Mouse (Mus musculus): ENCODE results near the gene Fam243. TPM values are rescaled to one million over a fixed set of nuclear protein-coding genes. Genes with fewer than 3 reads are reported as not detected.

The Fam243 gene
- polyA plus RNA-seq, 1 experiment from 2014 or later, result not detected

DNA sequence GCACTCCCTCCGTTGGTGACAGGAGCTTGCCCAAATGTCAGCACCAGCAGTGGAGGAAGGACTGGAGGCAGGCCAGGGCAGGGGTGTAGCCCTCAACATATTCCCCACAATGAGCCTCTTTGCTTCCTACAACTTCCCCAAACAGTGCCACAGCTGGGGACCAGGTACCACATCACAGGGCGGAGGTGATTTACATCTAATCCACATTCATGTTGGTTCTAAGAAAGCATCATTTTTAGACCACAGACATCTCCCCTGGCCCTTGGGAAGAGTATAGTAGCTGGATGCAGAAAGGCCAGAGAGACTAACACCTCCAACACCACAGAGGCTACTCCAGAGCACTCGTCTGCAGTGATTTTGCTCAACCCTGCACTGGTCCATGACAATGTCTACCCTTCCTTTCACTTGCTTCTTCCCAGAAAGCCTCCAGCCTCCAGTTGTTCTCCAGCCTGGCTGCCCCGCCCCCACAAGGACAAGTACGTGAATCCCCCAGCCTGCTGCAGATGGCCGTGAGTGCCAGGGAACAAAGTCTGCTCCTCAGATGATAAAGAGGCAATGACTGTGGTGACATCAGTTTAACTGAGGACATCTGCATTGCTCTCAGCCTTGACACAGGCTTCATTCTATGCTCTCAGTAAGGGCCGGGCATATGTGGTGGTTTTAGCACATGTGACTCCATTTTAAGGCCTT lies 5.0 kb downstream of the Fam243 start:
- Histone ChIP-seq H3K36me3 (ENCODE audit: poor library complexity, severe bottlenecking) (peaks cover 23% of the 10 kb centered on the region), H3K4me3 (no peak overlapping the region), H3K9ac (no peak overlapping the region), H3K27me3 (no peaks in the 10 kb centered on the region), H3K27ac (no peak overlapping the region), H3K4me2 (no peak overlapping the region), H3K4me1 (0 out of 2 replicates have a peak, but pooled peaks cover 3% of the 10 kb centered on the region), H3K9me3 (replicated peaks) (no peaks in the 10 kb centered on the region)
- WGBS, result 81% methylated on average over 7 of the region's 7 CpGs
- ATAC-seq, result no peak

DNA sequence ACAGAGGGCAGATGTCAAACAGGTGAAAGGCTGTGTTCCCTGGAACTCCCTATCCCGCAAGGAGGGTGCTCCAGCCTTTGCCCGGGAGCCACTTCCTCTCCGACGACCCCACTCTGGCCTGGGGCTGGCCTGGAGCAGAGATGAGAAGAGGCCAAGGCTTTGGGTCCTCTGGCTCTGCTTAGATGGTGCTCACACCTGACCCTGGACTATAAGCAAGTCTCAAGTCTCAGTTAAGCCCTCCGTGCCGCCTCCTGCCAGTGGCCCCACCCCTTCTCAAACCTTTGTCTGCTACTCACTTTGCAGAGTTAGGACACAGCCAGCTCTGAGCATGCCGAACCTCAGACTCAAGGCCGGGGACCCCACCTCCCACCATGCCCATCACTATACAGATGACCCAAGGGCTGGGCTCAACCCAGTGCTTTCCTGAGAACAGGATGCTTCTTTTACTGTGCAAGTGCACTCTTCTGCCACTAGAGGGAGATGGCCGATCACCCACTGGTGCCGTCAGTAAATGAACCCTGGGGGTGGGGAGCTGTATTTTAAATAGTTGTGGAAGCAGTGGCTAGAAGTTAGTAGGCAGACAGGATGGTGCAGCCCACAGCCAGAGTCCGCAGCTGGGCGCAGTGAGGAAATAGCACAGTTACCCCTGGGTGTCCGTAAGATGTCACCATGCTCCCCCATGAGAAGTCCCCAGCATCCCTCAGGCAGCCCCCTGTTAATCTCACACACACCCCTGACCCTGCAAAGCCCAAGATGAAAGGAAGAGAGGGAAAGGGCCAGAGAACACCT lies 7.1 kb downstream of the Fam243 start:
- peak; percentile 75 for ATAC-seq

DNA sequence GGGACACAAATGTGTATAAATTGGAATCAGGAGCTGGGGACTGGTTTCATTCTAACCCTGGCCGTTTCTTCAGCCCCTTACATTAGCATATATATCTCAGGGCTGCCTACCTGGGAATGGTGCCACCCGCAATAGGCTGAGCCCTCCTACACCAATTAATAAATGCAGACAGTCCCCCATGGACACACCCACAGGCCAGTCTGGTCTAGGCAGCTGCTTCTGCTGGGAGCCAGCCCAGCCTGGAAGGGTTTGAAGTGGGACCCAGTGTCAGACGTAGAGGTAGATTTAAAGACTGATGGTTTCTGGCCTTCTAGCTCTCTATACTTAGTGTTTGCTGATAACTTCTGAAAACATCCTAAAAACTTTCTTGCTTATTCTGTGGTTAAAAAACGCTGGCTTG lies 12.1 kb downstream of the Fam243 start:
- no peak for ATAC-seq
- Histone ChIP-seq H3K9ac (no peak overlapping the region), H3K4me1 (peaks cover 9% of the 10 kb centered on the region; the same call in 1 of the 2 replicates), H3K27me3 (no peaks in the 10 kb centered on the region), H3K27ac (0 out of 2 replicates have a peak overlapping the region, but pooled peaks have one; percentile 6), H3K4me3 (no peak overlapping the region), H3K4me2 (no peak overlapping the region), H3K9me3 (replicated peaks) (no peaks in the 10 kb centered on the region), H3K36me3 (ENCODE audit: poor library complexity, severe bottlenecking) (peaks cover 69% of the 10 kb centered on the region)
- WGBS, result 39% methylated on average over 4 of the region's 4 CpGs

More for the DNA sequence above, 7.1 kb downstream of the Fam243 start:
- peaks cover 32% of the 10 kb centered on the region for H3K36me3 ChIP-seq (ENCODE audit: poor library complexity, severe bottlenecking)
- no peak overlapping the region for H3K4me2 ChIP-seq
- H3K4me3 ChIP-seq, result no peak overlapping the region
- WGBS, result 52% methylated on average over 13 of the region's 13 CpGs
- no peaks in the 10 kb centered on the region for H3K27me3 ChIP-seq
- peaks cover 9% of the 10 kb centered on the region; the same call in 1 of the 2 replicates for H3K4me1 ChIP-seq
- no peak overlapping the region for H3K27ac ChIP-seq
- H3K9me3 ChIP-seq (replicated peaks), result no peaks in the 10 kb centered on the region
- H3K9ac ChIP-seq, result 0 out of 2 replicates have a peak overlapping the region, but pooled peaks have one; percentile 4

DNA sequence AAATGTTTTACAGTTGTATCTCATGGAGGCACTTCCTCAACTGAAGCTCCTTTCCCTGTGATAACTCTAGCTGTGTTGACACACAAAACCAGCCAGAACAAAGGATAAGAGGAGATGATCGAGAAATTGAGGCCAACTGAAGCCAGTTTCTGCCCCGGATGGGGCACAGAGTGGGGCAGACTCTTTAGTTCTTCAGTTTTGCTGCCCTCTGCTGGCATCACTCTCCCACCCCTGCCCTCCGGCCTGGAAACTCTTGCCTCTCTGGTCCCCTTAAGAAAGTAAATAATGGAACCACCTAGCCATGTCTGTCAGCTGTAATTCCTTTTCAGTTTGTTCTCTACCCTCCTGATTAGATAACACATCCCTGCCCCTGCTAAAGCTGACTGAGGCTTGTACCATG lies 13.3 kb downstream of the Fam243 start:
- no peaks in the 10 kb centered on the region for H3K27me3 ChIP-seq
- H3K9me3 ChIP-seq (replicated peaks), result no peaks in the 10 kb centered on the region
- WGBS, result 83% methylated on average over 3 of the region's 3 CpGs
- no peak overlapping the region for H3K27ac ChIP-seq
- peaks cover 64% of the 10 kb centered on the region for H3K36me3 ChIP-seq (ENCODE audit: poor library complexity, severe bottlenecking)
- no peak overlapping the region for H3K9ac ChIP-seq
- H3K4me3 ChIP-seq, result no peak overlapping the region
- H3K4me2 ChIP-seq, result no peak overlapping the region
- no peak for ATAC-seq
- H3K4me1 ChIP-seq, result peaks cover 9% of the 10 kb centered on the region

DNA sequence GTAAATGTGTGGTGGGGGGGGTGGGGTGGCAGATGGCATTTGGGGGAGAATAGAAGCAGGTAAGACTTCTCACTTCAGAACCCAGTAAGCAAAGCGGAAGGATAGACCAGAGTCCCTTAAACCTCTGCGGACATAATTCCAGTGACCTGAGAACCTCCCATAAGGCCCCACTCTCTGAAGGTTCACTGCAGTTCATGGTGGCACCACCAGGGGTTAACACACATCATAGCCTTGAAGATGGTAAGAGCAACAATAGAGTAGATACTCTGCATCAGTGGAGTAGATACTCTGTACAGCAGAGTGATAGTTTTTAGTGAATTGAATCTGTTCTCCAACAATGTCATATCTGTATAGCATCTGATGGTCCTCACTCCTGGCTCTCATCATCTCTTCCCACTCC lies 15.7 kb downstream of the Fam243 start:
- no peak for ATAC-seq
- 94% methylated on average over 2 of the region's 2 CpGs for WGBS
- no peak overlapping the region for H3K27ac ChIP-seq
- H3K4me3 ChIP-seq, result no peak overlapping the region
- H3K4me1 ChIP-seq, result peaks cover 26% of the 10 kb centered on the region
- no peak overlapping the region for H3K4me2 ChIP-seq
- no peak overlapping the region for H3K9ac ChIP-seq
- peaks cover 39% of the 10 kb centered on the region for H3K36me3 ChIP-seq (ENCODE audit: poor library complexity, severe bottlenecking)
- no peaks in the 10 kb centered on the region for H3K27me3 ChIP-seq
- H3K9me3 ChIP-seq (replicated peaks), result no peaks in the 10 kb centered on the region

DNA sequence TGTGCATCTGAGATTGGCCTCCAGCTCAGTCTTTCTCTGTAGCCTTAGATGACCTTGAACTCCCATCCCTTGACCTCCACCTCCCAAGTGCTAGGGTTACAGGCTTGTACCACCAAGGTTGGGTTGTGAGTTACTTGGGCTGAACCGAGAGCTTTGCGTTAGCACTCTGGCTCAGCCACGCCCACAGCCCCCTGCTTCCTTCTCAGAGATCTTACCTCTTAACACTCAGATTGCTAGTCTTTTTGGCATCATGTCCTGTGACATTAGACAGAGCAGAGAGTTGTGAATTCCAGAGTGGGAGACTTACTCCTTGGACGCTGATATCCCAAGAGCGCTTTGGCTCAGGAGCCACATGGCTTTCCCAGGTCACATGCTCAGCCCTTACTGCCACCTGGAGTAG lies 18.7 kb downstream of the Fam243 start:
- Histone ChIP-seq H3K9ac (peak overlapping the region; percentile 81), H3K9me3 (replicated peaks) (no peaks in the 10 kb centered on the region), H3K4me2 (peak overlapping the region; percentile 83), H3K27ac (0 out of 2 replicates have a peak overlapping the region, but pooled peaks have one; percentile 48), H3K27me3 (no peaks in the 10 kb centered on the region), H3K4me3 (peak overlapping the region; percentile 69; the same call in 1 of the 2 replicates), H3K36me3 (ENCODE audit: poor library complexity, severe bottlenecking) (peaks cover 22% of the 10 kb centered on the region), H3K4me1 (peaks cover 21% of the 10 kb centered on the region)
- 73% methylated on average over 5 of the region's 5 CpGs for WGBS
- no peak for ATAC-seq

DNA sequence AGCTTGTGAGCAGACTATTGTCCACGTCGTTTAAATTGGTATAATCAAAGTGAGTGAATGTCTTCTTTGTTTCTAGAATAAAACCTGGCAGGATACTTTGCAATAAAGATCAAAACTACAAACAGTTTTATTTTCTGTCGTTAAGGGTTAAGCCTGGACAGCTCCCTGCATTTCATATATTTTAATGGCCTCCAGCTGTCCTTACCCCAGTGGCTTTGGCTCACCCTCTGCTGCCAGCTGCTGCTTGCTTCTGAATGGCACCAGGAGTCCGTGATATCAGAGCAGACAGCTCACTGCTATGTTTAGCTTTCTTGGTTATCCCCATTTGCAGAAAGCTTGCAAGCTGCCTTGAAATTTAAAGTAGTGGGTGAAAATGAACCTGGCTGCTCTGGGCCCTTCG lies 19.3 kb downstream of the Fam243 start:
- WGBS, result 26% methylated on average over 5 of the region's 5 CpGs
- Histone ChIP-seq H3K9ac (peak overlapping the region; percentile 81), H3K27me3 (no peaks in the 10 kb centered on the region), H3K27ac (0 out of 2 replicates have a peak overlapping the region, but pooled peaks have one; percentile 48), H3K36me3 (ENCODE audit: poor library complexity, severe bottlenecking) (peaks cover 17% of the 10 kb centered on the region), H3K4me2 (peak overlapping the region; percentile 83), H3K9me3 (replicated peaks) (no peaks in the 10 kb centered on the region), H3K4me3 (peak overlapping the region; percentile 69), H3K4me1 (peaks cover 21% of the 10 kb centered on the region)
- ATAC-seq, result no peak; the same call in 1 of the 2 replicates

DNA sequence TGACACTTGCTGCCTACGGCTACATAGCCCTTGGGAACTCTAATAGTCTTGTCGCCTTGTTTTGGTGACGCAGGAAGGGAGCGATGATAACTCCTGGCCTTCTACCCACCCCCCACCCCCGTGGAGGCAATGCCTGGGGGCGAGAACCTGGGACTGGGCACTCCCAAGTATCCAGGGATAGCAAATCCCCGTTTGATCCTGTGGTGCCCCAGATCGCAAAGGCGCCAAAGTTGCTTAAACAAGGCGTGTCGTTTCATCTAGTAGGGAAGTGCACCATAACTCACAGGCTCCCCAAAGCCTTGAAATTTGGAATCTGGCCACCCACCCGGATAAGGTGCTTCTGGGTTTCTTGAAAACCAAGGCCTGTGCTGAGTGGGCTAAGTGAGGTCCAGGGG lies 19.8 kb downstream of the Fam243 start:
- ATAC-seq, result no peak
- Histone ChIP-seq H3K36me3 (ENCODE audit: poor library complexity, severe bottlenecking) (peaks cover 11% of the 10 kb centered on the region), H3K4me2 (peak overlapping the region; percentile 83), H3K4me1 (peaks cover 21% of the 10 kb centered on the region), H3K4me3 (peak overlapping the region; percentile 69), H3K27ac (peak overlapping the region; percentile 48), H3K27me3 (0 out of 2 replicates have a peak, but pooled peaks cover 3% of the 10 kb centered on the region), H3K9ac (peak overlapping the region; percentile 81), H3K9me3 (replicated peaks) (no peaks in the 10 kb centered on the region)
- WGBS, result 1% methylated on average over 12 of the region's 12 CpGs

DNA sequence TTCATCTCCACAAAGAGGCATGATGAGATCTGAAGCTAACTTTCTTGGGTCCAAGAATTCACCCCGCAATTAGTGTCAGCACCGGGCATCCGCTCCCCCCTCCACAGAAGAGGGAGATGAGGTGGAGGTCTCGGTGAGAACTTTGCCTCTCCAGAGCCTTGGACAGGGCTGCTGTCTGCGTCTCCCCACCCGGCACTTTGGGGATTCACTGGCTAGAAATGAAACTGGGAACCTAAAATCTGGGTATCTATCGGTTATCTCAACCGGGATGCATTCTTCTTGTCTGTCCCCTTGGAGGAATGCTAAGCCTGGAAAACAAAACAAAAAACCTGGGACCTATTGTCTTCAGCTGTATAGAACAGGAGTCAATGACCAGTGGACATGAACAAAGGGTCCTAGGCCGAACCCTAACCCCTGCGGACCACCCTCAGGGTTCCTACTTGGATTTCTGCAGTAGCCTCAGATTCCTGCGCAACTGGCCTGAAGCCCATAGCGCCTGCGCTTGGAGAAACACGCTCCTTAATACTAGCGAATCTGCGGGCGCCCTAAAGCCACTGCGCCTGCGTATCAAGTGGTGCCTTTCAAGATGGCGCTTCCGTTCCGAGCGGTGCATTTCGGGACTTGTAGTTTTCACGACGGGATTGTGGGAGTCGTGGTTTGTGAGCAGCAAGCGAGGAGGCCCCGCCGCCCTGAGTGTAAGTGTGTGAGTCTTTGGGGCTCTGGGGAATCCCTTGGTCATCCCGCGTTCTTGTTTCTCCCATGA lies 20.4 kb downstream of the Fam243 start, which contains the start of gene Smim11:
Smim11 (plus strand) TSS at position 638 of the 763 bp plus-strand sequence.
- 11% methylated on average over 32 of the region's 32 CpGs for WGBS

DNA sequence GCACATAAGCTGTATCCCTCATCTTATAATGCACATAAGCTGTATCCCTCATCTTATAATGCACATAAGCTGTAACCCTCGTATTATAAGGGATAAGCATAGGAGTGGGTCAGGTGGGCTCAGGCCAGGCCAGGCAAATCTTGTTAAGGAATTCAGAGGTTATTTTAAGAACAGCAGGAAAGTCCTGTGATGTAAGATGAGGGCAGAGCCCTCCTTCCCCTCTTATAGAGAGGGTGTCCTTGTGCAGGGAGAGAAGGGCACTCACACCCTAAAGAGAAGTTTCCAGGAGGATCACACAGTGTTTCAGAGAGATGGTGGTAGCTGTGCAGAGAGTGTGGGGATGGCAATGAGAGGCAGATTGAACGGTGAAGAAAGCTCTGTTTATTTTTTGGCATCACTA lies 25.9 kb downstream of the Fam243 start:
- H3K27me3 ChIP-seq, result peaks cover 7% of the 10 kb centered on the region; the same call in 1 of the 2 replicates
- 80% methylated on average over 2 of the region's 2 CpGs for WGBS
- H3K36me3 ChIP-seq (ENCODE audit: poor library complexity, severe bottlenecking), result no peaks in the 10 kb centered on the region
- no peaks in the 10 kb centered on the region for H3K9me3 ChIP-seq (replicated peaks)
- no peak for ATAC-seq
- no peak overlapping the region for H3K4me3 ChIP-seq
- peaks cover 1% of the 10 kb centered on the region for H3K4me1 ChIP-seq
- no peak overlapping the region for H3K9ac ChIP-seq
- no peak overlapping the region for H3K27ac ChIP-seq
- no peak overlapping the region for H3K4me2 ChIP-seq

More for the DNA sequence above, 20.4 kb downstream of the Fam243 start, which contains the start of gene Smim11:
- H3K4me3 ChIP-seq, result peak within 1 kb of the TSS; percentile 69
- peak within 1 kb of the TSS; percentile 83 for H3K4me2 ChIP-seq
- peaks cover 5% of the 10 kb centered on the region; the same call in 1 of the 2 replicates for H3K36me3 ChIP-seq (ENCODE audit: poor library complexity, severe bottlenecking)
- no peaks in the 10 kb centered on the region for H3K9me3 ChIP-seq (replicated peaks)
- peak; percentile 96 for ATAC-seq
- H3K4me1 ChIP-seq, result peaks cover 21% of the 10 kb centered on the region
- H3K27ac ChIP-seq, result peak within 1 kb of the TSS; percentile 63
- 0 out of 2 replicates have a peak, but pooled peaks cover 3% of the 10 kb centered on the region for H3K27me3 ChIP-seq
- H3K9ac ChIP-seq, result peak within 1 kb of the TSS; percentile 81

DNA sequence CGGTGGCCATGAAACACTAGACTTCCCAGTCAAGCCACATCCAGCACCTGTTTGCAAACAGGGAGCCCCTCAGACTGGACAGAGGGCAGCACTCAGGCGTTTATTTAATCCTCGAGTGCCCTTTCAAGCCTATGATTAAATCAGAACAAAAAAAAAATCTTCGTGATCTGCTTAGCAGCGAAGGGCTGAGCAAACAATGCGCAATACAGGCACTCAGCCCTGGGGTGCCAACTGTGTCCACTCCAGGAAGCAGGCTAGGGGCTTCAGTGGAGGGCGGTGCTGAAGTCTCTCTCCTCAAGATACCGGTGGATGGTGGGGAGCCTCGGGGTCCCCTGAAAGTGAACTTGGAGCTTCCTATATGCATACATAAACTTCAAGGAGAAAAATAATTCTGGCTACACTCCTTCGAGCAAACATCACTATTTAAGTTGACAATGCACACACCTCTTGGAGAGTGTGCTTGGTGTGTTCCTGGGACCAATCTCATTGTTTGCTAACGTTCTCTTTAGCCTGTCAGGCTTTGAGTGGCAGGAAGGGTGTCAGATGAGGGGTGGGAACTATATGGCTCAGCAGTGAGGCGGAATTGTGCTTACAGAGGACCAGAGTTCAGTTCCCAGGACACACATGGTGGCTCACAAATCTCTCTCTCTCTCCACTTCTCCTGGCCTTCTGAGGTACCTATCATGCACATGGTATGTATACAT lies 26.8 kb downstream of the Fam243 start:
- 0 out of 2 replicates have a peak overlapping the region, but pooled peaks have one; percentile 28 for H3K9ac ChIP-seq

More for the DNA sequence above, 26.8 kb downstream of the Fam243 start:
- no peak overlapping the region for H3K4me2 ChIP-seq
- no peak overlapping the region for H3K4me3 ChIP-seq
- H3K27me3 ChIP-seq, result peaks cover 7% of the 10 kb centered on the region; the same call in 1 of the 2 replicates
- no peak overlapping the region for H3K27ac ChIP-seq
- WGBS, result 37% methylated on average over 12 of the region's 12 CpGs
- H3K9me3 ChIP-seq (replicated peaks), result no peaks in the 10 kb centered on the region
- H3K4me1 ChIP-seq, result no peaks in the 10 kb centered on the region; the same call in 1 of the 2 replicates
- no peaks in the 10 kb centered on the region for H3K36me3 ChIP-seq (ENCODE audit: poor library complexity, severe bottlenecking)
- no peak for ATAC-seq

Data from forebrain, embryonic 13.5 days (tissue).